Mouse (Mus musculus) bone marrow, adult 2 months (tissue): ENCODE data around the gene Cd5. TPM values are rescaled to one million over a fixed set of nuclear protein-coding genes. Genes with fewer than 3 reads are reported as not detected.

ENCODE experiments used
- H3K27ac ChIP-seq: fragments of 200-500 bp; 2 replicates; pipeline ENCODE4 v1.5.1; 2012; ENCODE audit warnings: low read depth, mild to moderate bottlenecking, control low read depth, inconsistent platforms, low read length; ENCODE audit not compliant: control insufficient read depth, poor library complexity, insufficient read depth
- H3K4me1 ChIP-seq: fragments of 200-500 bp; 2 replicates; pipeline ENCODE4 v1.6.1; 2011; ENCODE audit warnings: low read length; ENCODE audit not compliant: control insufficient read depth, insufficient read depth
- H3K4me3 ChIP-seq: fragments of 200-500 bp; replicated peaks from 2 replicates; pipeline ENCODE3; 2011; ENCODE audit warnings: mild to moderate bottlenecking, low read depth, low read length, control low read depth; ENCODE audit not compliant: control insufficient read depth
- CTCF ChIP-seq: fragments of 200-500 bp; IDR thresholded peaks from 2 replicates; pipeline ENCODE4 v1.5.1; 2011; ENCODE audit warnings: low read length, control low read depth; ENCODE audit not compliant: control insufficient read depth, insufficient read depth
- POLR2A ChIP-seq: fragments of 200-500 bp; IDR thresholded peaks from 2 replicates; pipeline ENCODE4 v1.6.1; 2011; ENCODE audit warnings: low read depth, mild to moderate bottlenecking, control low read depth, low read length, borderline replicate concordance; ENCODE audit not compliant: control insufficient read depth
- WGBS: fragments of 180-500 bp; shearing (Covaris S2); methylation state at CpG from one replicate; pipeline ENCODE4 v1.1.7; 2018; 5-methylcytosine and 5-hydroxymethylcytosine counted together
- polyA plus RNA-seq: library from polyadenylated mRNA; stranded (reverse); fragments of >200 nt; gene quantifications from 2 replicates; pipeline ENCODE4 v1.2.4, GENCODE M21; 2011; ENCODE audit warnings: low replicate concordance; ENCODE audit not compliant: missing spikeins, insufficient read depth, insufficient read length

Cd5 gene
- 1.1 and 2.2 TPM in 2 replicates for polyA plus RNA-seq

- TF ChIP-seq POLR2A, result no peak
- 16% methylated on average over 4 of the region's 4 CpGs for WGBS
- Histone ChIP-seq H3K27ac (peak within 1 kb of the TSS; percentile 40), H3K4me3 (peak within 1 kb of the TSS; percentile 18), H3K4me1 (peaks cover 8% of the 10 kb centered on the region)
These were observed at the start of gene Cd5 for GRCm38 (mm10) chr19:10738811-10739210. TSS of gene Cd5 (minus strand) at chr19:10739002.

- 49% methylated on average over 9 of the region's 9 CpGs for WGBS
- no peak overlapping the region for H3K27ac ChIP-seq
- TF ChIP-seq POLR2A (no peak), CTCF (no peak)
- no peak overlapping the region for H3K4me3 ChIP-seq
- no peaks in the 10 kb centered on the region; the same call in 1 of the 2 replicates for H3K4me1 ChIP-seq
These were observed 49.4 kb upstream of the Cd5 start for GRCm38 (mm10) chr19:10788242-10788641.

GRCm38 (mm10) chr19:10787406-10787805, 48.6 kb upstream of the Cd5 start:
- Histone ChIP-seq H3K27ac (no peak overlapping the region), H3K4me1 (no peaks in the 10 kb centered on the region; the same call in 1 of the 2 replicates), H3K4me3 (no peak overlapping the region)
- TF ChIP-seq POLR2A, result no peak
- no peak for TF ChIP-seq CTCF
- WGBS, result 50% methylated on average over 4 of the region's 4 CpGs

- Histone ChIP-seq H3K4me1 (no peaks in the 10 kb centered on the region; the same call in 1 of the 2 replicates), H3K4me3 (no peak overlapping the region), H3K27ac (no peak overlapping the region)
- WGBS, result 86% methylated on average over 6 of the region's 6 CpGs
- TF ChIP-seq POLR2A, result no peak
- no peak for TF ChIP-seq CTCF
These were observed 48.0 kb upstream of the Cd5 start for GRCm38 (mm10) chr19:10786753-10787152.

GRCm38 (mm10) chr19:10784796-10785459, 46.1 kb upstream of the Cd5 start:
- H3K4me3 ChIP-seq, result no peak overlapping the region
- no peak for TF ChIP-seq CTCF
- no peak for TF ChIP-seq POLR2A
- H3K4me1 ChIP-seq, result no peaks in the 10 kb centered on the region; the same call in 1 of the 2 replicates
- no peak overlapping the region for H3K27ac ChIP-seq
- 79% methylated on average over 10 of the region's 10 CpGs for WGBS

- Histone ChIP-seq H3K4me1 (no peaks in the 10 kb centered on the region; the same call in 1 of the 2 replicates), H3K27ac (no peak overlapping the region), H3K4me3 (no peak overlapping the region)
- no peak for TF ChIP-seq POLR2A
- WGBS, result 66% methylated on average over 3 of the region's 3 CpGs
These were observed 45.3 kb upstream of the Cd5 start for GRCm38 (mm10) chr19:10784061-10784460.

- TF ChIP-seq POLR2A (no peak), CTCF (no peak)
- Histone ChIP-seq H3K4me1 (no peaks in the 10 kb centered on the region), H3K4me3 (no peak overlapping the region), H3K27ac (no peak overlapping the region)
- 48% methylated on average over 4 of the region's 4 CpGs for WGBS
These were observed 44.4 kb upstream of the Cd5 start for GRCm38 (mm10) chr19:10783168-10783567.

- TF ChIP-seq CTCF (no peak), POLR2A (no peak)
- no peak overlapping the region for H3K4me3 ChIP-seq
- no peak overlapping the region for H3K27ac ChIP-seq
- H3K4me1 ChIP-seq, result no peaks in the 10 kb centered on the region
- WGBS, result 64% methylated on average over 4 of the region's 4 CpGs
These were observed 42.8 kb upstream of the Cd5 start for GRCm38 (mm10) chr19:10781641-10782040.

- WGBS, result 87% methylated on average over 4 of the region's 4 CpGs
- Histone ChIP-seq H3K4me3 (no peak overlapping the region), H3K4me1 (no peaks in the 10 kb centered on the region), H3K27ac (no peak overlapping the region)
- TF ChIP-seq POLR2A, result no peak
- no peak for TF ChIP-seq CTCF
These were observed 38.1 kb upstream of the Cd5 start for GRCm38 (mm10) chr19:10776906-10777305.
